Mouse (Mus musculus): ENCODE results near the gene Gm45785. TPM values are rescaled to one million over a fixed set of nuclear protein-coding genes. Genes with fewer than 3 reads are reported as not detected.

The Gm45785 gene
- total and polyA plus RNA-seq, 3 experiments = not detected

- H3K27ac ChIP-seq = no peak overlapping the region
- no peaks in the 10 kb centered on the region for H3K4me1 ChIP-seq (ENCODE audit: control insufficient read depth, insufficient read depth, low read length)
- intact Hi-C loops (cut with DNase I) = no loop called here
- no peaks in the 10 kb centered on the region for H3K79me2 ChIP-seq (replicated peaks; ENCODE audit: control insufficient read depth, insufficient read depth, low read length)
- H3K27me3 ChIP-seq (ENCODE audit: control insufficient read depth, insufficient read depth, low read length) = no peaks in the 10 kb centered on the region
- no peak overlapping the region for H3K4me3 ChIP-seq
- TF ChIP-seq POLR2A (IDR thresholded peaks at IDR 0.05; ENCODE audit: insufficient read depth, low read depth, low read length) (no peak), CTCF (IDR thresholded peaks at IDR 0.05) (no peak), EP300 (IDR thresholded peaks at IDR 0.05; ENCODE audit: insufficient read depth, low read depth, low read length) (no peak)
- WGBS = 79% methylated on average over 4 of the region's 4 CpGs
- DNase-seq = no peak
- no peaks in the 10 kb centered on the region for H3K36me3 ChIP-seq (ENCODE audit: control insufficient read depth, insufficient read depth, low read length)
- no peak overlapping the region for H3K9ac ChIP-seq (ENCODE audit: low read depth, low read length)
Observed at GRCm38 (mm10) chr7:140874224-140874623, 18.1 kb upstream of the Gm45785 start.

GRCm38 (mm10) chr7:140864761-140865160 is 8.6 kb upstream of the Gm45785 start:
- no peak overlapping the region for H3K27ac ChIP-seq
- H3K4me1 ChIP-seq (ENCODE audit: control insufficient read depth, insufficient read depth, low read length) = no peaks in the 10 kb centered on the region
- H3K36me3 ChIP-seq (ENCODE audit: control insufficient read depth, insufficient read depth, low read length) = no peaks in the 10 kb centered on the region
- TF ChIP-seq EP300 (IDR thresholded peaks at IDR 0.05; ENCODE audit: insufficient read depth, low read depth, low read length) (no peak), CTCF (IDR thresholded peaks at IDR 0.05) (no peak), POLR2A (IDR thresholded peaks at IDR 0.05; ENCODE audit: insufficient read depth, low read depth, low read length) (no peak)
- intact Hi-C loops (cut with DNase I) = no loop called here
- H3K9ac ChIP-seq (ENCODE audit: low read depth, low read length) = no peak overlapping the region
- no peaks in the 10 kb centered on the region for H3K27me3 ChIP-seq (ENCODE audit: control insufficient read depth, insufficient read depth, low read length)
- DNase-seq = peak in 1 of 2 experiments; percentile 15
- 86% methylated on average over 12 of the region's 12 CpGs for WGBS
- no peak overlapping the region for H3K4me3 ChIP-seq
- no peaks in the 10 kb centered on the region for H3K79me2 ChIP-seq (replicated peaks; ENCODE audit: control insufficient read depth, insufficient read depth, low read length)

- intact Hi-C loops (cut with DNase I) = no loop called here
- 87% methylated on average over 5 of the region's 5 CpGs for WGBS
Observed at GRCm38 (mm10) chr7:140860728-140861127, 4.6 kb upstream of the Gm45785 start.

GRCm38 (mm10) chr7:140859997-140860396 is 3.9 kb upstream of the Gm45785 start:
- Histone ChIP-seq H3K36me3 (ENCODE audit: control insufficient read depth, insufficient read depth, low read length) (no peaks in the 10 kb centered on the region), H3K79me2 (replicated peaks; ENCODE audit: control insufficient read depth, insufficient read depth, low read length) (no peaks in the 10 kb centered on the region; the same call in 1 of the 2 replicates)
- intact Hi-C loops (cut with DNase I) = loop anchor here (5.0 kb wide), 1 partner anchor 312 kb away; the partner anchor contains the start of gene Rnh1

More at GRCm38 (mm10) chr7:140860728-140861127, 4.6 kb upstream of the Gm45785 start:
- peak in 1 of 2 experiments; percentile 14 for DNase-seq
- no peak for TF ChIP-seq POLR2A (IDR thresholded peaks at IDR 0.05; ENCODE audit: insufficient read depth, low read depth, low read length)
- TF ChIP-seq CTCF (IDR thresholded peaks at IDR 0.05) = no peak
- no peak for TF ChIP-seq EP300 (IDR thresholded peaks at IDR 0.05; ENCODE audit: insufficient read depth, low read depth, low read length)
- H3K36me3 ChIP-seq (ENCODE audit: control insufficient read depth, insufficient read depth, low read length) = no peaks in the 10 kb centered on the region
- no peaks in the 10 kb centered on the region for H3K27me3 ChIP-seq (ENCODE audit: control insufficient read depth, insufficient read depth, low read length)
- peaks cover 5% of the 10 kb centered on the region for H3K4me1 ChIP-seq (ENCODE audit: control insufficient read depth, insufficient read depth, low read length)
- H3K79me2 ChIP-seq (replicated peaks; ENCODE audit: control insufficient read depth, insufficient read depth, low read length) = no peaks in the 10 kb centered on the region; the same call in 1 of the 2 replicates
- H3K27ac ChIP-seq = no peak overlapping the region
- no peak overlapping the region for H3K4me3 ChIP-seq
- no peak overlapping the region for H3K9ac ChIP-seq (ENCODE audit: low read depth, low read length)

GRCm38 (mm10) chr7:140858746-140859145 is 2.6 kb upstream of the Gm45785 start:
- no peak for DNase-seq
- no peaks in the 10 kb centered on the region; the same call in 1 of the 2 replicates for H3K79me2 ChIP-seq (replicated peaks; ENCODE audit: control insufficient read depth, insufficient read depth, low read length)
- peaks cover 8% of the 10 kb centered on the region for H3K4me1 ChIP-seq (ENCODE audit: control insufficient read depth, insufficient read depth, low read length)
- H3K27me3 ChIP-seq (ENCODE audit: control insufficient read depth, insufficient read depth, low read length) = no peaks in the 10 kb centered on the region
- intact Hi-C loops (cut with DNase I) = loop anchor here (5.0 kb wide), 1 partner anchor 314 kb away; the partner anchor contains the start of gene Rnh1
- WGBS = 94% methylated on average over 8 of the region's 8 CpGs
- no peak overlapping the region for H3K27ac ChIP-seq
- H3K9ac ChIP-seq (ENCODE audit: low read depth, low read length) = no peak overlapping the region
- H3K4me3 ChIP-seq = no peak overlapping the region
- TF ChIP-seq EP300 (IDR thresholded peaks at IDR 0.05; ENCODE audit: insufficient read depth, low read depth, low read length) = no peak
- TF ChIP-seq CTCF (IDR thresholded peaks at IDR 0.05) = no peak
- TF ChIP-seq POLR2A (IDR thresholded peaks at IDR 0.05; ENCODE audit: insufficient read depth, low read depth, low read length) = no peak
- H3K36me3 ChIP-seq (ENCODE audit: control insufficient read depth, insufficient read depth, low read length) = no peaks in the 10 kb centered on the region

More at GRCm38 (mm10) chr7:140859997-140860396, 3.9 kb upstream of the Gm45785 start:
- TF ChIP-seq POLR2A (IDR thresholded peaks at IDR 0.05; ENCODE audit: insufficient read depth, low read depth, low read length) (no peak), CTCF (IDR thresholded peaks at IDR 0.05) (no peak), EP300 (IDR thresholded peaks at IDR 0.05; ENCODE audit: insufficient read depth, low read depth, low read length) (no peak)
- no peaks in the 10 kb centered on the region for H3K27me3 ChIP-seq (ENCODE audit: control insufficient read depth, insufficient read depth, low read length)
- H3K4me3 ChIP-seq = no peak overlapping the region
- DNase-seq = no peak
- WGBS = 80% methylated on average over 6 of the region's 6 CpGs
- H3K9ac ChIP-seq (ENCODE audit: low read depth, low read length) = no peak overlapping the region
- peaks cover 7% of the 10 kb centered on the region for H3K4me1 ChIP-seq (ENCODE audit: control insufficient read depth, insufficient read depth, low read length)
- H3K27ac ChIP-seq = no peak overlapping the region
